Mouse (Mus musculus) frontal cortex, postnatal 25 days (tissue): Measurements from ENCODE around the gene Dnmt3a.
A peak's percentile ranks its signal among the peaks of the same experiment; 100 is the strongest.

Experiments used
- DNase-seq, 2 experiments: peaks; one replicate each; pipeline ENCODE4 v3.0.0; 2022; ENCODE audit warnings: low spot score in 2 of 2

Gene Dnmt3a

DNA sequence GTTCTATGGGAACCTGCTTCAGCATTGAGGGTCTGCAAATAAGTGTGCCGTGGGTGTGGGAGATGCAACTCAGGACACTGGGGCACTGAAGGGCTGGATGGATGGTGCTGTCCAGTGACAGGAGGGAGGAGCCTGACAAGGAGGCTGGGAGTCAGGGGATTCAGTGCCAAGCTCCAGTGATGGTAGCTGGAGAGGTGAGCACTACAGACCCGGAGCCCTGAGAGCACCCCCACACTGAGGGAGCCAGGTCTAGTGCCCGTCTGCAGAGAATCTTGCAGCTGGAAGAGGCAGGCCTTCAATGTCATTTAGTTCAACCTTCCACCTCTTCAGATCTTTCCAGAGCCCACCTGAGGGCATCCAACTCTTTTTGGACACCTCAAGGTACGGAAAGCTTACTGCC lies at the start of gene Dnmt3a:
Gene Dnmt3a (plus strand): TSS at position 156 of the 400 bp plus-strand sequence.
- no peak for DNase-seq

DNA sequence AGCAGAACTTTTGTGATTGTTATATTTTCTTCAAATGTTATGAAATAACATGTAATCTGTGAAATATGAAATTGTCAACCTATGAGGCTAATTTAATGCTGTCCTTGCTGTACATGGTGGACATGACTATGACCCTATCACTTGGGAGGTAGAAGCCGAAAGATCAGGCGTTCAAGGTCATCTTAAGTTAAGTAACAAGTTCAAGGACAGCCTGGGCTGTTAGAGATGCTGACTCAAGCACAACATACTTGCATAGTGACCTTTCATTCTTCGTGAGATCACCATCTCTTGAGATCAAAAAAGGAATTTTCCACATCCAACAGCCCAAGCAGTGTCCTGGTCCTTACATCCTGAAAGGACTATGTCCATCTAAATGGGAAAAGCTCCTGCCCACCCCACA lies 49.6 kb upstream of the Dnmt3a start:
- no peak for DNase-seq

- no peak for DNase-seq
These were observed 47.7 kb upstream of the Dnmt3a start for GRCm38 (mm10) chr12:3758127-3758526.

DNA sequence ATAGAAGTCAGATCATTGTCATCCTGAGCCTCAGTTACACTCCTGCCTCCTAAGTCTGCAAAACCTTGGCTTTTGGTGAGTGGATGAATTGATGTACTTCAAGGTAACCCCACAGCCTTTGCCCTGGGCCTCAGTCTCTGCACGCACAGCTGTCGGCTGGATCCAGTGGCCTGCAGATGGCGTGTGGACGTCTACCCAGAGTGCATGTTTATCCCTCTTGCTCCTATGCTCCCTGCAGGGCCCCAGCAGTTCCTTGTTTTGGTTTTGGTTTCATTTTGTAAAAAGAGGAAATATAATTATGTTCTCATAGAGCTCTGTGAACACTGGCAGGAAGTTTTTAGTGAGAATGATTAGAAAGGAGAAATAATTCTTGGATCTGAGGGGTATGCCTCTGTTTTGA lies 46.4 kb upstream of the Dnmt3a start:
- DNase-seq: no peak

DNA sequence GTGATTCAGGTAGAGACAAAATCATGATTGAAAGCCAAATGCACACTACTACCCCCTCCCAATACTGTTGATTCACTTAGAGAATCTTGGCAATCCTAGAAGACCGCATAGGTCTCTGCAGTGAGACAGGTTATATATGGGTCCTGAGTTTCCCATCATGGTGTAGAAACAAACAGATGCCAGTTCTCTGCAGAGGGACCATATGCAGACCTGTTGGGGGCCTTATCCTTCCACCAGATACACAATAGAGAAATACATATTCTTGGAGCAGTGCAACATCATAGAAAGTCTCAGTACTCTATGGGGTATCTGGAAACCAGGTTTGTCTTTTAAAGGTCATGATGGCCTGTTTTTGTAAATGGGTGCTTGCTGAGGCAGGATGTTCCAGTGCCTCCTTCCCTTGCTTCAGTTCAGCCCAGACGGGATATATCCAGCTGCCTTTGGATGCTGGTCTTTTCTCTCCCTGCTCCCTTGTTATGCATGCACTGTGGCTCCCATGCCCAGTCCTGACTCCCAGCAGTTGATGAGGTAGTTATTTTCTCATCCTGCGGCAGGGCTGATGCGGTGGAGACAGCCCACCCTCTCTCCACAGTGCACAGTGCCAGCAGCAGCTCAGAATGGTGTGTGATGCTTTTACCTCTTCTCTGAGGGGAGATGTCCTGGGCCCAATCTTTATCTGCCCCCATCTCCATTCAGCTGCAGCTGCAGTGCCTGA lies 44.8 kb upstream of the Dnmt3a start:
- no peak for DNase-seq

GRCm38 (mm10) chr12:3761591-3762295 lies 44.1 kb upstream of the Dnmt3a start:
- no peak for DNase-seq

DNA sequence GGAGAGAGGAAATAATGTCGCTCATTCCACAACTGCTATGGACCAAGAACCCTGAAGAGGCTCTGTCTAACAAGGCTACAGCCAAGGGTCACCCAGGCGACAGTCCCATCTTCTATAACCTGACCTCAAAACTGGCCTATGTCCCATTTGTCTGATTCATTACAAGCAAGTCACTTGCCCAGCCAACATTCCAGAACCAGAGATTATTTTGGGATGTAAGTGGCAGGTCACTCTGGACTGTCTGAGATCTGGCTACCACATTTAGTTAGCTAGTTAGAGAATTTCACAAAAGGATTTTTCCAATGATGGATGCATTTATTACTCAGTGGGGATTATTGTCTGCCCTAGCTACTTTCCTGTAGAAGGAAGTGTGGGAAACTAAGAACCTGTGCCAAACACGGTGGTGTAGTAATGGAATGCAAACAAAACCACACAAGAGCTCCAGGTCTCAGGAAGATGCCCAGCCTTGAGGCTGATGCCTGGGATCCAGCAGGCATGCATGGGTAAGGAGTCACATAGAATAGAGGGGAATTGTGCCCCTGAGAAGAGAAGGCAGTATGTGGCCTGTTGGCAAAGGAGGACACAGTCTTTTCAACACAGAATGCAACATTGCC lies 41.5 kb upstream of the Dnmt3a start:
- DNase-seq: no peak

GRCm38 (mm10) chr12:3767360-3767759 lies 38.4 kb upstream of the Dnmt3a start:
- DNase-seq: no peak

- no peak for DNase-seq
These were observed 37.4 kb upstream of the Dnmt3a start for GRCm38 (mm10) chr12:3768391-3768790.

- DNase-seq: no peak
These were observed 35.3 kb upstream of the Dnmt3a start for GRCm38 (mm10) chr12:3770546-3770945.

DNA sequence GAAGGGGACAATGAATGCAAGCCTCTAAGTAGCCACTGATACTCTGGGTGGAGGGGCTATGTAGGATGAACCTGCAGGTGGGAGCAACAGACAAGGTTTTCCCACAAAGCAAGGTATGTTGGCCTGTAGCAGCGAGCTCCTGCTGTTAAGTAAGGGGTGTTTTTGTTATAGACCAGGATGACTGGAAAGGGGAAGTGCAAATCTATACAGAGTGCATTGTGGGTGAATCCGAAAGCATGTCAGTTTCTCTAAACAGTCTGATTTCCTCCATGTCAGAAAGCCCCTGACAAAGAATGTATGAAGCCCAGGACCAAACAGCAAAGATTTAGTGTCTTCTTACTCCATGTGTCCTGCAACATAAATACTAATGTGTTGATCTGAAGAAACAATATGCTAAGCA lies 34.7 kb upstream of the Dnmt3a start:
- no peak for DNase-seq

DNA sequence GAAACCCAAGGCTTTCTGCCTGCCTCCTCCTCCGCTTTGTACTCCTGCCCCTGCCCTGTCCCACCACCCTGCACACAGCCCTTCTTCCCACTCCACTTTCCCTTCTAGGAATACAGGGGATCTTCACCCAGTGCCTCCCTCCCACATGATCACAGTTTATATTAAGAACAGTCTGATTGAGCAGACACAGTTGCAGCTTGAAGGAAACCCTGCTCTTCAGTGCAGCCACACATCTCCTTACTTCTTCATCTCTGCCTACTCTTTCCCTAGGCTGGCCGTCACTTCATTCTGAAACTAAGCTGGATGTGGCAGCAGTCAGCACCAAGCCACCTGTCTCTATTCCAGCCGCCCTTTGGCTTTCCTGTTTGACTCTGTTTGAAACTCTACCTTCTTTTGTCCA lies 32.2 kb upstream of the Dnmt3a start:
- no peak for DNase-seq

GRCm38 (mm10) chr12:3776015-3776414 lies 29.8 kb upstream of the Dnmt3a start:
- DNase-seq: no peak

GRCm38 (mm10) chr12:3777682-3778081 lies 28.1 kb upstream of the Dnmt3a start:
- no peak for DNase-seq

GRCm38 (mm10) chr12:3778286-3778685 lies 27.5 kb upstream of the Dnmt3a start:
- no peak for DNase-seq

GRCm38 (mm10) chr12:3779639-3780038 lies 26.2 kb upstream of the Dnmt3a start:
- DNase-seq: no peak

- no peak for DNase-seq
These were observed 25.4 kb upstream of the Dnmt3a start for GRCm38 (mm10) chr12:3780405-3780891.

- DNase-seq: no peak
These were observed 24.8 kb upstream of the Dnmt3a start for GRCm38 (mm10) chr12:3780931-3781471.

DNA sequence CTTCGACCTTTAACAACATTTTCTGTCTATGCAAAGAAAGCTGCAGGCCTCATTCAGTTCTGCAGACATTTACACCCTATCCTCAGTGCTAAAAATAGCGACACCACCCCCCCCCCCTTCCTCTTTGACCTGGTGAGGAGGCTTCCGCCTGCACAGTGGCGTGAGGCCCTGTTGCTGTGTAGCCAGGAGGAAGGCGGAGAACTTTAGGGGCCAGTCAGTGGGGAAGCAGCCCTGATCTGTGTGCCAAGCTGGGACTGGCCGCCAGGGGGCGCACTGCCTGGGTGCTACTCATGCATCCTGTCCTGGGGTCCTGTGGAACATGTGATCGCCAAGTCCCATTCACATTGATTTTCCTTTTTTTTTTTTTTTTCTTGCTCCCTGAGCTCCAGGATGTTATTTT lies 24.3 kb upstream of the Dnmt3a start:
- peak; percentile 74 to 78 for DNase-seq

DNA sequence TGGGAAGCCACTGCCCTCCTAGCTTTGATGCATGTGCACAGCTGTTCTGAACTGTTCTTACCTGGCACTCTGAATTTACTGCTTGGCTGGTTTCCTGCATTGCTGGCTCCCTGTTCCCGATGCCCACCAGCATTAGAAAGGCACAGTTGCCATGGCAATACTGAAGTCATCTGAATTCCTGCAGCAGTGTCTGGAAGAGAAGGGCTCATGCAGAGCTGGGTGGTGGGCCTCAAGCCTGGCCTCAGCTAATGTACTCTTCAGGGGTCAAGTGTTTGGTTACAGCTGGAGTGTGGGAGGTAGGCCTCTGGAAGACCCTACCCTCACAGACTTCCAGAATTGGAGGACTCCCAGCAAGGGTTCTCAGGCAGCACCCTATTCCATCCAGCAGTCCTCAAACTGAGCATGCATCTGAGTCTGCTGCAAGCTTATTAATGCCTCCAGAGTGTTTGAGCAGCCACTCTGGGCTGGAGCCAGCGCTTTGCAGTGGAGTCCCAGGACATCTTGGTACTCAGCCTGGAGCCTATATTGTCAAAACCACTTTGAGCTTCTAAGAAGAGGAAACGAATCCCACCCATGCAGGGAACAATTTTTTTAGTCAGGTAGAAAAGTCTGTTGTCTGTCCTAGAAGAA lies 22.5 kb upstream of the Dnmt3a start:
- DNase-seq: no peak

- no peak for DNase-seq
These were observed 21.5 kb upstream of the Dnmt3a start for GRCm38 (mm10) chr12:3784258-3784657.

DNA sequence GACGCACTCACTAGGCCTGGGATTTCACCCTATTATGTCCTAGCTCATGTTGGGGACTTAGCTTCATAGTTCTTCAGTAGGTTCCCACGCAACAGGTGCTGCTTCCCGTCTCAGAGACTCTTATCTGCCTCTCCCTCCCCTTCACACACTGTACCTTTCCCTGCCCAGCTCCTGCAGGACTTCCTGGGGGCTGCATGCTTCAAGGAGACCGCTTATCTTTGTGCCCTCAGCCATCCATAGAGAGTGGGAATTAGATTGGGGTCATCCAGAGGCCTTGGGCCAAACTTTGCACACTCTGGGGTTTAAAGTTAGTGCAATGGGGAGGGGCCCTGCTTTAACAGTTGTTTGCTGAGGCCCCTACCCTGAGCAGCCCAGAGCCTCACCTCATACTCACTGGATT lies 21.1 kb upstream of the Dnmt3a start:
- DNase-seq: no peak
